Mouse (Mus musculus) G1E-ER4 (cell line): ENCODE measurements at regions not wholly inside any gene's neighbourhood (a gene's known extent, or its start where the extent isn't known, plus 50 kb on each side); places are given as distances from the start of the nearest gene placed in this dataset.

Experiments
- GATA1 ChIP-seq: IDR thresholded peaks from one replicate; pipeline ENCODE4 v1.8.0; 2012; ENCODE audit warnings: low read length, inconsistent platforms

- TF ChIP-seq GATA1: no peak
Measured at GRCm38 (mm10) chr10:37357304-37358060, 218.8 kb upstream of the Marcks start.

GRCm38 (mm10) chr10:37349261-37349660 lies 210.5 kb upstream of the Marcks start:
- TF ChIP-seq GATA1: no peak

GRCm38 (mm10) chr10:37348416-37348815 lies 209.7 kb upstream of the Marcks start:
- no peak for TF ChIP-seq GATA1

- no peak for TF ChIP-seq GATA1
Measured at GRCm38 (mm10) chr10:37347661-37348060, 208.9 kb upstream of the Marcks start.

GRCm38 (mm10) chr10:37342675-37343074 lies 204.0 kb upstream of the Marcks start:
- no peak for TF ChIP-seq GATA1

- TF ChIP-seq GATA1: no peak
Measured at GRCm38 (mm10) chr10:37339658-37340057, 200.9 kb upstream of the Marcks start.

- TF ChIP-seq GATA1: no peak
Measured at GRCm38 (mm10) chr10:37338073-37338912, 199.6 kb upstream of the Marcks start.

GRCm38 (mm10) chr10:37337172-37337620 lies 198.5 kb upstream of the Marcks start:
- no peak for TF ChIP-seq GATA1

- no peak for TF ChIP-seq GATA1
Measured at GRCm38 (mm10) chr10:37335148-37335547, 196.4 kb upstream of the Marcks start.

- no peak for TF ChIP-seq GATA1
Measured at GRCm38 (mm10) chr10:37326168-37326534, 187.4 kb upstream of the Marcks start.

- TF ChIP-seq GATA1: no peak
Measured at GRCm38 (mm10) chr10:37325514-37326167, 186.9 kb upstream of the Marcks start.

- TF ChIP-seq GATA1: no peak
Measured at GRCm38 (mm10) chr10:37323689-37324088, 185.0 kb upstream of the Marcks start.

- no peak for TF ChIP-seq GATA1
Measured at GRCm38 (mm10) chr10:37322809-37323208, 184.1 kb upstream of the Marcks start.

GRCm38 (mm10) chr10:37322310-37322709 lies 183.6 kb upstream of the Marcks start:
- TF ChIP-seq GATA1: no peak

GRCm38 (mm10) chr10:37321171-37321570 lies 182.5 kb upstream of the Marcks start:
- TF ChIP-seq GATA1: no peak

- TF ChIP-seq GATA1: no peak
Measured at GRCm38 (mm10) chr10:37319746-37320430, 181.2 kb upstream of the Marcks start.

- no peak for TF ChIP-seq GATA1
Measured at GRCm38 (mm10) chr10:37316701-37317100, 178.0 kb upstream of the Marcks start.
